Mouse (Mus musculus): ENCODE data around the gene Ppp3cb.

DNA sequence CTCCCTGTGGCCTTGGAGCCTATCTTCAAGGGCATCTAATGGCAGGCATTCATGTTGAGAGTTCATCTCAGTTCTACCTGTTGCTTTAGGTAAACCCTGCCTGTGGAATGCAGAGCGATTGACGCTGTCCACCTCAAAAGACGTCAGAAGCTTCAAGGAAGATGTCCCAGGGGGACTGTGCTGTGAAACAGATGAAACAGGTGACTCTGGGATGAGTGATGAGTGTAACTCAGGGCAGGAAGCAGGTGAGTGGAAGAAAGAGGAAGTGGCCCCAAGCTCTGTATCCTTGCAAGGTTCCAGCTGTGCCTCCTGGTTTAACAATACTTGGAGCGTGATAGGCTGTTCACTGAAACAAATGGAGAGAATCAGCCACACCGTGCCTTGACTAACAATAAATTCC is 15.5 kb upstream of the Ppp3cb start:
- TF ChIP-seq POLR2A (IDR thresholded peaks at IDR 0.05; ENCODE audit: low read depth, low read length) (no peak), CTCF (IDR thresholded peaks at IDR 0.05; ENCODE audit: extremely low read depth, insufficient read length, insufficient replicate concordance, low read depth, low read length) (no peak)

All from small intestine, adult 2 months (tissue).